In the genomic region with DNA sequence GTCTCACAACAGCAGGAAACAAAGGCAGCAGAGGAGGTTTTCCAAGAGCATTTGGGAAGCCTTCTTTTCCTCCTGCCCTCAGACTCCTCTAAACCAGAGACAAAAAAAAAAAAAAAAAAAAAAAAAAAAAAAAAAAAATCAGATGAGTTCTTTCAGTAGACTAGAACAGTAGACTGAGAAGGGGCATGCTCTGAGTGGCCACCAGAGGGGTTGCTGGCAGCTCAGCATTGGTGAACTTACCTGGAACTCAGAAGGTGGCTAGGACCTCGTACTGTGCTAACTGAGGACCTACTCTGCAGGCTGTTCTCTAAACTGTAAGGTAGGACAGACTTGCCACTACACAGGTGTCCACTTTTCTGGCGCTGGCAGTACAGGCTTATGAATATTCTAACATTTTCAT, we compare ENCODE assay signal across 26 mouse cellular contexts.
A peak's percentile ranks its signal among the peaks of the same experiment; 100 is the strongest.
DNase-seq lines count a peak whose midpoint lies in the region; ATAC-seq and TF ChIP-seq lines count a peak whose summit lies in the region.
"Had no signal": no experiment of that assay in that cellular context is flagged by ENCODE, and none has a peak within 500 bp of the region (broad histone marks: within the 10 kb centered on the region; RNA-seq: fewer than 3 reads in every experiment).

No protein-coding gene starts in this region.

- no peak overlapping the region for H3K27ac ChIP-seq in kidney, embryonic 16.5 days (ENCODE audit: low read length)
- no peak overlapping the region for H3K27ac ChIP-seq in limb, embryonic 10.5 days
- H3K27ac ChIP-seq: embryonic facial prominence, embryonic 12.5 days; forebrain, embryonic 13.5 days; gastrocnemius, adult 2 months; heart, embryonic 15.5 days; hindbrain, embryonic 13.5 days; limb, embryonic 13.5 days; liver, embryonic 13.5 days; midbrain, embryonic 10.5 days had no signal

- H3K9ac ChIP-seq in kidney, embryonic 16.5 days (replicated peaks; ENCODE audit: low read length) = no peak overlapping the region
- H3K9ac ChIP-seq: embryonic facial prominence, embryonic 12.5 days; forebrain, embryonic 13.5 days; heart, embryonic 15.5 days; hindbrain, embryonic 13.5 days; limb, embryonic 13.5 days; liver, embryonic 13.5 days; lung, embryonic 14.5 days had no signal

- no peak for ATAC-seq in CD4-positive, CD25-positive, alpha-beta regulatory T cell, adult 4 months
- ATAC-seq in kidney, embryonic 16.5 days (ENCODE audit: low FRiP score, low TSS enrichment) = no peak
- ATAC-seq: activated CD4-positive, CD25-positive, alpha-beta regulatory T cell, adult 4 months; forebrain, embryonic 13.5 days had no signal

- DNase-seq in CD4-positive, CD25-positive, alpha-beta regulatory T cell, adult 2 months (ENCODE audit: low read depth, low spot score) = peak; percentile 44
- DNase-seq in thymus, postnatal 4 days = peak; percentile 39
- DNase-seq in thymus, postnatal 0 days (ENCODE audit: low spot score) = no peak
- no peak for DNase-seq in brain, embryonic 14.5 days (ENCODE audit: low read depth)
- no peak for DNase-seq in limb, embryonic 10.5 days (ENCODE audit: low spot score)
- DNase-seq: adrenal gland, adult 8-10 months; cerebellum, adult 18-20 months; cerebellum, postnatal 14 days; gastrocnemius, adult 2 months; heart, postnatal 36 days; kidney, adult 8-10 months; kidney, postnatal 14 days; layer of hippocampus, postnatal 36 days; liver, embryonic 13.5 days; lung, embryonic 14.5 days; lung, postnatal 36 days; thymus, postnatal 14 days had no signal

- TF ChIP-seq POLR2A in brain, embryonic 14.5 days (IDR thresholded peaks at IDR 0.05; ENCODE audit: borderline replicate concordance, extremely low read depth, insufficient read depth, insufficient read length, poor library complexity, severe bottlenecking) = no peak

- peak; percentile 17; the same call in 1 of the 2 replicates for TF ChIP-seq CTCF in brain, embryonic 14.5 days (IDR thresholded peaks at IDR 0.05; ENCODE audit: borderline replicate concordance, extremely low read depth, insufficient read depth, insufficient read length)

- H3K4me3 ChIP-seq in kidney, embryonic 16.5 days (ENCODE audit: low read length) = no peak overlapping the region
- no peak overlapping the region for H3K4me3 ChIP-seq in limb, embryonic 10.5 days
- H3K4me3 ChIP-seq: embryonic facial prominence, embryonic 12.5 days; gastrocnemius, adult 2 months; heart, embryonic 15.5 days; hindbrain, embryonic 13.5 days; midbrain, embryonic 10.5 days had no signal

- no peaks in the 10 kb centered on the region for H3K9me3 ChIP-seq in kidney, embryonic 16.5 days (ENCODE audit: low read length)
- H3K9me3 ChIP-seq in limb, embryonic 10.5 days (replicated peaks) = no peaks in the 10 kb centered on the region
- H3K9me3 ChIP-seq: embryonic facial prominence, embryonic 12.5 days; forebrain, embryonic 13.5 days; heart, embryonic 15.5 days; hindbrain, embryonic 13.5 days; limb, embryonic 13.5 days; liver, embryonic 13.5 days; midbrain, embryonic 10.5 days had no signal

- WGBS in kidney, embryonic 16.5 days = 87% methylated on average over 2 of the region's 2 CpGs
- WGBS in limb, embryonic 10.5 days = 75% methylated on average over 2 of the region's 2 CpGs

- no peaks in the 10 kb centered on the region for H3K36me3 ChIP-seq in kidney, embryonic 16.5 days (ENCODE audit: insufficient read depth, low read length)
- H3K36me3 ChIP-seq in limb, embryonic 10.5 days = no peaks in the 10 kb centered on the region
- H3K36me3 ChIP-seq: embryonic facial prominence, embryonic 12.5 days; heart, embryonic 15.5 days; hindbrain, embryonic 13.5 days; limb, embryonic 13.5 days; liver, embryonic 13.5 days; midbrain, embryonic 10.5 days had no signal

- no peaks in the 10 kb centered on the region for H3K27me3 ChIP-seq in kidney, embryonic 16.5 days (ENCODE audit: insufficient read depth, low read length)
- H3K27me3 ChIP-seq in limb, embryonic 10.5 days (ENCODE audit: low read depth, poor library complexity, severe bottlenecking) = no peaks in the 10 kb centered on the region
- H3K27me3 ChIP-seq: embryonic facial prominence, embryonic 12.5 days; forebrain, embryonic 13.5 days; heart, embryonic 15.5 days; hindbrain, embryonic 13.5 days; limb, embryonic 13.5 days; liver, embryonic 13.5 days had no signal

- H3K4me2 ChIP-seq in kidney, embryonic 16.5 days (replicated peaks; ENCODE audit: low read depth, low read length) = no peak overlapping the region
- H3K4me2 ChIP-seq: embryonic facial prominence, embryonic 12.5 days; heart, embryonic 15.5 days; hindbrain, embryonic 13.5 days; lung, embryonic 14.5 days had no signal

- 0 out of 2 replicates have a peak, but pooled peaks cover 3% of the 10 kb centered on the region for H3K4me1 ChIP-seq in kidney, embryonic 16.5 days (ENCODE audit: insufficient read depth, low read length)
- H3K4me1 ChIP-seq in limb, embryonic 10.5 days = peaks cover 18% of the 10 kb centered on the region

Comparison
In these comparisons a context has a peak if more than half of its experiments do, and no peak if none do; other contexts are left out.
1. DNase-seq: peak in CD4-positive, CD25-positive, alpha-beta regulatory T cell, adult 2 months (single experiment) and thymus, postnatal 4 days (single experiment); none in thymus, postnatal 0 days (single experiment), brain, embryonic 14.5 days (single experiment) and limb, embryonic 10.5 days (single experiment).